ENCODE assay signal across 21 mouse cellular contexts in genomic region chr16:13049321-13049720, GRCm38 (mm10).
DNase-seq lines count a peak whose midpoint lies in the region; ATAC-seq and TF ChIP-seq lines count a peak whose summit lies in the region.
"Had no signal": no experiment of that assay in that cellular context is flagged by ENCODE, and none has a peak within 500 bp of the region (broad histone marks: within the 10 kb centered on the region; RNA-seq: fewer than 3 reads in every experiment).

No protein-coding gene starts in this region.

- H3K9ac ChIP-seq in lung, embryonic 14.5 days = no peak overlapping the region
- H3K9ac ChIP-seq in forebrain, postnatal 0 days = no peak overlapping the region
- H3K9ac ChIP-seq: forebrain, embryonic 13.5 days; hindbrain, embryonic 12.5 days; intestine, embryonic 15.5 days had no signal

- no peak for ATAC-seq in lung, embryonic 14.5 days (ENCODE audit: insufficient read depth)
- ATAC-seq in forebrain, postnatal 0 days = no peak
- ATAC-seq: forebrain, embryonic 13.5 days; forebrain, embryonic 16.5 days; hindbrain, embryonic 16.5 days; intestine, embryonic 15.5 days had no signal

- H3K27ac ChIP-seq in lung, embryonic 14.5 days (ENCODE audit: low read depth) = no peak overlapping the region
- no peak overlapping the region for H3K27ac ChIP-seq in forebrain, postnatal 0 days (ENCODE audit: low read depth, low read length)
- H3K27ac ChIP-seq: forebrain, embryonic 10.5 days; forebrain, embryonic 13.5 days; gastrocnemius, adult 2 months; hindbrain, embryonic 12.5 days; intestine, embryonic 15.5 days had no signal

- H3K9me3 ChIP-seq in lung, embryonic 14.5 days (ENCODE audit: low read depth, low read length) = no peaks in the 10 kb centered on the region
- no peaks in the 10 kb centered on the region for H3K9me3 ChIP-seq in forebrain, postnatal 0 days (ENCODE audit: low read length)
- H3K9me3 ChIP-seq: forebrain, embryonic 10.5 days; forebrain, embryonic 13.5 days; G1E; hindbrain, embryonic 12.5 days; intestine, embryonic 15.5 days had no signal

- no peak for DNase-seq in lung, embryonic 14.5 days
- DNase-seq in lung, postnatal 10 days = no peak
- DNase-seq in ES-CJ7 (ENCODE audit: low read depth, low spot score) (peak; percentile 16), R1 (ENCODE audit: low read depth, low spot score) (peak; percentile 52)
- DNase-seq in thymus, postnatal 14 days = no peak
- DNase-seq in forebrain, postnatal 0 days = no peak
- DNase-seq: adrenal gland, postnatal 10 days; adrenal gland, postnatal 36 days; cerebellum, adult 18-20 months; cerebellum, adult 9-10 months; cerebellum, postnatal 14 days; gastrocnemius, postnatal 14 days had no signal

- 82% methylated on average over 4 of the region's 4 CpGs for WGBS in lung, embryonic 14.5 days
- WGBS in forebrain, postnatal 0 days = 94% methylated on average over 4 of the region's 4 CpGs

- no peaks in the 10 kb centered on the region for H3K36me3 ChIP-seq in lung, embryonic 14.5 days (ENCODE audit: insufficient read depth)
- no peaks in the 10 kb centered on the region for H3K36me3 ChIP-seq in forebrain, postnatal 0 days (ENCODE audit: insufficient read depth)
- H3K36me3 ChIP-seq: forebrain, embryonic 10.5 days; G1E; hindbrain, embryonic 12.5 days; intestine, embryonic 15.5 days had no signal

- H3K27me3 ChIP-seq in lung, embryonic 14.5 days (ENCODE audit: insufficient read depth, low read length) = no peaks in the 10 kb centered on the region
- no peaks in the 10 kb centered on the region for H3K27me3 ChIP-seq in forebrain, postnatal 0 days (ENCODE audit: insufficient read depth, low read length)
- H3K27me3 ChIP-seq: forebrain, embryonic 13.5 days; hindbrain, embryonic 12.5 days; intestine, embryonic 15.5 days had no signal

- no peaks in the 10 kb centered on the region for H3K4me1 ChIP-seq in lung, embryonic 14.5 days (ENCODE audit: insufficient read depth)
- H3K4me1 ChIP-seq in forebrain, postnatal 0 days (ENCODE audit: insufficient read depth) = no peaks in the 10 kb centered on the region
- H3K4me1 ChIP-seq: forebrain, embryonic 10.5 days; forebrain, embryonic 13.5 days; hindbrain, embryonic 12.5 days; intestine, embryonic 15.5 days had no signal

- TF ChIP-seq CTCF in lung, embryonic 14.5 days (IDR thresholded peaks at IDR 0.05; ENCODE audit: low read depth) = 0 out of 2 replicates have a peak, but pooled peaks have one; percentile 6
- no peak for TF ChIP-seq CTCF in forebrain, postnatal 0 days (IDR thresholded peaks at IDR 0.05; ENCODE audit: low read depth)

- no peak overlapping the region for H3K4me3 ChIP-seq in lung, embryonic 14.5 days (ENCODE audit: low read depth, low read length)
- no peak overlapping the region for H3K4me3 ChIP-seq in forebrain, postnatal 0 days (ENCODE audit: low read depth, low read length)
- H3K4me3 ChIP-seq: forebrain, embryonic 10.5 days; forebrain, embryonic 13.5 days; gastrocnemius, adult 2 months; hindbrain, embryonic 12.5 days; intestine, embryonic 15.5 days had no signal

- no peak overlapping the region for H3K4me2 ChIP-seq in lung, embryonic 14.5 days
- H3K4me2 ChIP-seq in forebrain, postnatal 0 days (ENCODE audit: low read depth) = no peak overlapping the region
- H3K4me2 ChIP-seq: forebrain, embryonic 13.5 days; heart, embryonic 11.5 days; hindbrain, embryonic 12.5 days; intestine, embryonic 15.5 days had no signal

Comparison
In these comparisons a context has a peak if more than half of its experiments do, and no peak if none do; other contexts are left out.
1. DNase-seq: peak in ES-CJ7 (single experiment) and R1 (single experiment); none in lung, embryonic 14.5 days (single experiment), lung, postnatal 10 days (single experiment), thymus, postnatal 14 days (single experiment) and forebrain, postnatal 0 days (single experiment).